Mouse (Mus musculus) erythroblast, embryonic 14.5 days (primary cell): ENCODE measurements around the gene Anks1.

Source experiments
- GATA1 ChIP-seq: IDR thresholded peaks from 2 replicates; pipeline ENCODE4 v1.6.1; 2012; ENCODE audit warnings: low read length, inconsistent platforms, mixed read lengths
- TAL1 ChIP-seq: IDR thresholded peaks from 3 replicates; pipeline ENCODE4 v1.6.1; 2012; ENCODE audit warnings: low read length, inconsistent platforms, mixed read lengths

DNA sequence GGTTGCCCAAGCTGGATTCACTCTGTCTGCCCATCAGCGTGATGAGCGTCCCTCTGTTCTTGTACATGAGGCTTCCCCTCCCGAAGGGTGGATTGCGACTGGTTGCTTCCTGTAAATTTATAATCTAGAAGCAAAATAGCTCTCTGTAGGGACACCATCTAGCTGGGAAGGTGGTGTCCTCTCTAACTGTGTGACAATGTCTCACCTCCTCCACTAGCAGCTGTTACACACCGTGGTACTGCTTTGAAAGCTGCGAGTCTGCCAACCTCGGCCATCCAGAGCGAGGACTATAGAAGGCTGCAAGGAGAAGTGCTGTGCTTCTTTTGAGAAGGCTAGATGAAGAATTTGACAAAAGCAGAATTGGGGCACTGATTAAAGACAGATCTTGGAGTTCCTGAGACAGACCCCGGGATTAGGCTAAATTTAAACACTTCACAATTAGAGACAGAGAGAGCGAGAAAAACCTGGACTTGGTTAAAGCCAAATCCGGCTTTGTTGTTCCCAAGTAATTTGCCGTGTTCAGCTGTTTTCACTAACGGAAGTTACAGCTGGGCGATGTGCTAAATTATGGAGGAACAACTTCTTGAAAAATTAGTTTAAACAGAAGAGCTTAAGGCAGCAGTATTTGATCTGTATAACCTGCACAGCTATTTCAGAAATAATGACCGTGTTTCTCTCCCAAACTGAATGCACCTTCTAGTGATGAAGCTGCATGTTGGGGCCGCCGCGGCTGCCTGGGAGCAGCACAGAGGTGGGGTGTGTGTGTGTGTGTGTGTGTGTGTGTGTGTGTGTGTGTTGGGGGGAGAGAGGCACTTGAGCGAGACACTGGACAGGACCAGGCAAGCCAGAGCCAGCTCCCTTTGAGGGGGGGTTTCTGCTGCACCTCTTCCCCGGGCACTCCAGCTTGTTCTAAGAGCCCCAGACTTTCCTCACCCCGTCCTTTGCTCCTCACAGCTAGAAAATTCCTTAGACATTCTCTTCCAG is 51.3 kb downstream of the Anks1 start:
- TF ChIP-seq GATA1: no peak
- TF ChIP-seq TAL1: no peak
